Mouse (Mus musculus) bone marrow, adult 2 months (tissue): ENCODE data around the gene Krt24.

Source experiments
- CTCF ChIP-seq: fragments of 200-500 bp; IDR thresholded peaks from 2 replicates; pipeline ENCODE4 v1.5.1; 2011; ENCODE audit warnings: low read length, control low read depth; ENCODE audit not compliant: control insufficient read depth, insufficient read depth
- POLR2A ChIP-seq: fragments of 200-500 bp; IDR thresholded peaks from 2 replicates; pipeline ENCODE4 v1.6.1; 2011; ENCODE audit warnings: low read depth, mild to moderate bottlenecking, control low read depth, low read length, borderline replicate concordance; ENCODE audit not compliant: control insufficient read depth

GRCm38 (mm10) chr11:99275624-99276023 is 9.4 kb downstream of the Krt24 start:
- TF ChIP-seq CTCF, result no peak
- TF ChIP-seq POLR2A, result no peak
